Mouse (Mus musculus) heart, embryonic 13.5 days (tissue): ENCODE data around the gene 4921539E11Rik. TPM values are rescaled to one million over a fixed set of nuclear protein-coding genes. Genes with fewer than 3 reads are reported as not detected.

ENCODE experiments used
- ATAC-seq: fragments of 200-750 bp; cut with Nextera tagmentation; 2 replicates; pipeline ENCODE4 v1.8.0; 2017; ENCODE audit warnings: moderate TSS enrichment; ENCODE audit not compliant: insufficient number of reproducible peaks, low FRiP score, low TSS enrichment; ENCODE audit errors: extremely low read depth
- H3K27ac ChIP-seq: fragments of 300-500 bp; sonication (generic); replicated peaks from 2 replicates; pipeline ENCODE4 v1.5.1; 2015; ENCODE audit warnings: moderate library complexity, mild to moderate bottlenecking, inconsistent platforms
- H3K27me3 ChIP-seq: fragments of 300-500 bp; sonication (generic); replicated peaks from 2 replicates; pipeline ENCODE4 v1.6.1; 2015; ENCODE audit warnings: mild to moderate bottlenecking, inconsistent platforms
- H3K36me3 ChIP-seq: fragments of 300-500 bp; sonication (generic); 2 replicates; pipeline ENCODE4 v1.6.1; 2015; ENCODE audit warnings: mild to moderate bottlenecking, inconsistent platforms
- H3K4me1 ChIP-seq: fragments of 300-500 bp; sonication (generic); 2 replicates; pipeline ENCODE4 v1.6.1; 2015; ENCODE audit warnings: inconsistent platforms
- H3K4me2 ChIP-seq: fragments of 300-500 bp; sonication (generic); 2 replicates; pipeline ENCODE4 v1.6.1; 2015; ENCODE audit warnings: inconsistent platforms, mild to moderate bottlenecking, moderate library complexity
- H3K4me3 ChIP-seq: fragments of 300-500 bp; sonication (generic); 2 replicates; pipeline ENCODE4 v1.5.1; 2015; ENCODE audit warnings: moderate library complexity, mild to moderate bottlenecking, inconsistent platforms
- H3K9ac ChIP-seq: fragments of 300-500 bp; sonication (generic); 2 replicates; pipeline ENCODE4 v1.6.1; 2015; ENCODE audit warnings: inconsistent platforms, mild to moderate bottlenecking, moderate library complexity
- H3K9me3 ChIP-seq: fragments of 300-500 bp; sonication (generic); 2 replicates; pipeline ENCODE4 v1.6.1; 2016; ENCODE audit warnings: inconsistent platforms
- WGBS: fragments of 180-500 bp; shearing (Covaris S2); methylation state at CpG from one replicate; pipeline ENCODE4 v1.1.7; 2015; ENCODE audit warnings: mixed read lengths; 5-methylcytosine and 5-hydroxymethylcytosine counted together
- polyA plus RNA-seq: library from polyadenylated mRNA; unstranded; fragments of >200 nt; fragmentation: Nextera tagmentation; extraction: Ambion mirVana; gene quantifications from 2 replicates; pipeline ENCODE4 v1.2.1, GENCODE M21; 2015

The 4921539E11Rik gene
- polyA plus RNA-seq, 1 experiment from 2014 or later, result not detected

DNA sequence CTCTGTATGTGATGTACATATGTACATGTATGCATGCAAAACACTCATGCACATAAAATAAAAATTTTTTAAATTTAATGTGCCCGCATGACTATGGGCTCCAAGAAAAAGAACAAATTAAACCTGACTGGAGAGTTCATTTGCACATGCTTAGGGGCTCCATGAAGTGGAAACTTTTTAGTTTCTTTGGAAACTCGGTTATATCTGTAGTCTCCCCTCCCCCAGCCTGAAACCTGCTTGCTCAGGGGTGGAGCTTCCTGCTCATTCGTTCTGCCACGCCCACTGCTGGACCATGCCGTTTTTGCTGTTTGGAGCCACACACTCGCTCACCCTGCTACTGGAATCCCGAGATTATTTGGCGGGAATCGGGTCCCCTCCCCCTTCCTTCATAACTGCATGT is 67.8 kb downstream of the 4921539E11Rik start:
- no peak for ATAC-seq
- peak overlapping the region; percentile 42 for H3K4me2 ChIP-seq
- no peak overlapping the region for H3K9ac ChIP-seq

DNA sequence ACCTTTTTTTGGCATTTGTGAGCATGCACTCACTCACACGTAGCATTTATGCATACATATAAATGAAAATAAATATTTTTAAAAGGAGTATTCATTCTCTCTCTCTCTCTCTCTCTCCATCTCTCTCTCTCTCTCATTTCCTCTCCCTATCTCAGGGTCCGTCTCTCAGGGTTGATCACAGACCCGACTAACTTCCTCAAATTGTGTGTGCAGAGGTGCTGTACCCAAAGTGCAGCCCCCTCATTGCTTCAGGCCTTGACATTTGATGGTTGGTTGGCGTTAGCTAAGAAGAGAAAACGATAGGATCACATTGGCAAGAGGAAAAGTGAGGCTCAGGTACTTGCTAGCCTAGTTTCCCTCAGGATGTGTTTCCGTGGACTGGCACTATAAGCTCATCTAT is 68.9 kb downstream of the 4921539E11Rik start:
- Histone ChIP-seq H3K9me3 (no peaks in the 10 kb centered on the region), H3K4me3 (no peak overlapping the region), H3K4me1 (no peaks in the 10 kb centered on the region), H3K27me3 (no peaks in the 10 kb centered on the region), H3K4me2 (no peak overlapping the region), H3K36me3 (no peaks in the 10 kb centered on the region), H3K9ac (no peak overlapping the region), H3K27ac (no peak overlapping the region)
- 63% methylated on average over 6 of the region's 6 CpGs for WGBS
- no peak for ATAC-seq

More for the DNA sequence above, 67.8 kb downstream of the 4921539E11Rik start:
- 27% methylated on average over 9 of the region's 9 CpGs for WGBS
- Histone ChIP-seq H3K9me3 (no peaks in the 10 kb centered on the region), H3K4me1 (no peaks in the 10 kb centered on the region), H3K27me3 (no peaks in the 10 kb centered on the region), H3K4me3 (no peak overlapping the region), H3K36me3 (no peaks in the 10 kb centered on the region), H3K27ac (no peak overlapping the region)

DNA sequence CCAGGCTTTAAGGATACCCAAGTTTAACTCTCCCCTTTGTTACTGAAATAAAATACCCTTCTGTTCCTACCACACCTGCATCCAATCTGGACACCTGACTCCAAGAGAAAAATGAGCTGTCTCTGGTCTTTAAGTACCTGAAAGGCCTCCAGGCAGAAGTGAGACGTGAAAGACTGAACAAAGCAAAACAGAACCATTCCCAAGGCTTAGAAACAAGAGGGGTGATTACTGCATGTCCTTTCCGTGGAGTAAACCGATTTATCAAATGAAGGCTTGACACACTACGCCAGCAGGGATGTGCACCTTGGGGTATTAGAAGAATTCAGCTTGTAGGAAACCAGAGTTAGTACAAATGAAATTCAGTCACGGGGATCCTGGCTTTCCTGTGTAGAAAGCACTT is 71.7 kb downstream of the 4921539E11Rik start:
- no peak for ATAC-seq
- Histone ChIP-seq H3K9ac (no peak overlapping the region), H3K9me3 (no peaks in the 10 kb centered on the region), H3K4me3 (no peak overlapping the region), H3K36me3 (no peaks in the 10 kb centered on the region), H3K4me2 (no peak overlapping the region), H3K27ac (no peak overlapping the region), H3K4me1 (peaks cover 5% of the 10 kb centered on the region; the same call in 1 of the 2 replicates), H3K27me3 (no peaks in the 10 kb centered on the region)
- WGBS, result 75% methylated on average over 5 of the region's 5 CpGs

DNA sequence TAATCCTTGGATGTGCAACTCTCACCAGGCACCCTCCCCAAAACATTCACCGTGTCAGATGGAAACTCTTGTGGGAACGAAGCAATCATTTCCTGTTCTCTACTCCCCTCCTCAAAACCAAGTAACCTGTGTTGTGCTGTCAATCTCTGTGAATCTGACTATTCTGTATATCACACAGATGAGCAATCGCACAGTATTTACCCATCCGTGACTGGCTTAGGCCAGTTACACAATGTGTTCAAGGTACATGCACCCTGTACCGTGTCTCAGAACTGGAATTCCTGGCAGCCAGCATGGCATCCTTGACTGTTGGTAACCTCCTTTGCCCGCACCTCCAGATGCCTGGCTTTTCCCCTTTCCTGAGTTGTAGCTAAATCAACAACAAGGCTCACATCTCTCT is 74.6 kb downstream of the 4921539E11Rik start:
- Histone ChIP-seq H3K9me3 (no peaks in the 10 kb centered on the region), H3K27me3 (no peaks in the 10 kb centered on the region), H3K27ac (no peak overlapping the region), H3K4me3 (no peak overlapping the region), H3K9ac (no peak overlapping the region), H3K4me1 (peaks cover 21% of the 10 kb centered on the region), H3K4me2 (no peak overlapping the region), H3K36me3 (peaks cover 3% of the 10 kb centered on the region)
- ATAC-seq, result no peak
- 84% methylated on average over 6 of the region's 6 CpGs for WGBS

DNA sequence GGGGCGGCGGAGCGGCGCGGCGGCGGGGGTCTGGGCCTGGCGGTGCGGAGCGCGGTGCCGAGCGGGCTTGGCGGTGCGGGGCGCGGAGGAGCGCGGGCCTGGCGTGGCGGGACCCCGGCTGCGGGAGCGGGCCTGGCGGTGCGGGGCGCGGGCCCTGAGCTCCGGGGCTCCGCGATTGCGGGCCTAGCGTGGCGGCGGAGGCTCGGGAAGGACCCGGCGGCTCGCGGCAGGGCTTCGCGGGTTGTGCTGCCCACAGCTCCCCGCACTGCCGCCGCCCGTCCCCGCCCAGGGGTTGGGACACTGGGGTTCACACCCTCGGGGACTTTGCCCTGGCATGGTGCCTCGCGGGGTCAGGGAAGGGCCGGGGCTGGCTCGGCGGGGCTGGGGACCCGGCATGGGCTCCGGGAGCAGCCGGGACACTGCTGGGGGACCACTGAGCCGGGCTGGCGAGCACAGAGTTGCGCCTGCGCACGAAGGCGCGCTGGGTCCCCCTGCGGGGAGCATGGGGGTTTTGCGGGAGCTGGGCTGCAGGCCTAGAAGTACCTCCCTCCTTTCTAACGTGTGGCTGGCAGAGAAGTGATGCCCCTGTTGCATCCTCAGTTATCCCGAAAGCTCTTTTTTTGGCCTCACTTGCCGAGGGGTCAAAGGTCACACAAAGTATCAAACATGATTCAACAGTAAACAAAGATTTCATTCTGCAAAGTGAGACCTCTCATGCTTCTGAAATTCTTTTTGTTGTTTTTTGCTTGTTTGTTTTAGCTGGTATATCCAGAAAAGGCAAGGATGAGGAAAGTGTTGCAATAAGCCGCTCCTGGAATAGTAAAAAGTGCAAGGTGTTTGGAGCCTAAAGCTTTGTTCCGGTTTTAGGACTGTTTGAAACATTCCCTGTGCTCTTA is 75.5 kb downstream of the 4921539E11Rik start, which contains the start of gene Slc35d1:
Slc35d1 (minus strand) TSS at position 240 of the 896 bp plus-strand sequence.
- WGBS, result 3% methylated on average over 40 of the region's 70 CpGs
- Histone ChIP-seq H3K4me1 (peaks cover 21% of the 10 kb centered on the region), H3K4me2 (peak within 1 kb of the TSS; percentile 76), H3K36me3 (peaks cover 10% of the 10 kb centered on the region), H3K27me3 (no peaks in the 10 kb centered on the region), H3K9ac (peak within 1 kb of the TSS; percentile 96), H3K27ac (peak within 1 kb of the TSS; percentile 96), H3K9me3 (no peaks in the 10 kb centered on the region), H3K4me3 (peak within 1 kb of the TSS; percentile 95)
- ATAC-seq, result peak; percentile 64

DNA sequence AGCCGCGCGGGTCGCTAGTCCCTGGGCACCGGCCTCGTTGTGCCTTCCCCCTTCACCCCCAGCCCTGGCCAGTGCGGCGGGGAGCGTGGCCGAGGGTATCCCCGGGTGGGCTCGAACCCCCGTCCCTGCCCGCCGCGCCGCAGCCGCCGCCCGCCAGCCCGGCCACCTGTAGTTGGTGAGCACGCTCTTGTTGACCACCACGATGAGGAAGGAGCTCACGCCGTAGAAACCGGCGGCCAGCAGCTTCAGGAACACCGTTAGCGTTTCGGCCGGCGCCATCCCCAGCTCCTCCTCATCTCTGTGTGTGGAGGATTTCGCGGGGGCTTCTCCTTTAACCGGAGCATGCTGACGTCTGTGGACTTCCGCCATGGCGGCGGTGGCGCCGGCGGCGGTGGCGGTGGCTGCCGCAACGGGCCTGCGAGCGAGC is 76.2 kb downstream of the 4921539E11Rik start:
- peak overlapping the region; percentile 96 for H3K9ac ChIP-seq
- peak overlapping the region; percentile 95 for H3K4me3 ChIP-seq
- H3K27ac ChIP-seq, result peak overlapping the region; percentile 96
- H3K27me3 ChIP-seq, result no peaks in the 10 kb centered on the region
- under 1% methylated on average over 48 of the region's 48 CpGs for WGBS
- no peaks in the 10 kb centered on the region for H3K9me3 ChIP-seq
- H3K4me1 ChIP-seq, result peaks cover 21% of the 10 kb centered on the region
- H3K36me3 ChIP-seq, result peaks cover 16% of the 10 kb centered on the region
- peak; percentile 59; the same call in 1 of the 2 replicates for ATAC-seq
- H3K4me2 ChIP-seq, result peak overlapping the region; percentile 76

DNA sequence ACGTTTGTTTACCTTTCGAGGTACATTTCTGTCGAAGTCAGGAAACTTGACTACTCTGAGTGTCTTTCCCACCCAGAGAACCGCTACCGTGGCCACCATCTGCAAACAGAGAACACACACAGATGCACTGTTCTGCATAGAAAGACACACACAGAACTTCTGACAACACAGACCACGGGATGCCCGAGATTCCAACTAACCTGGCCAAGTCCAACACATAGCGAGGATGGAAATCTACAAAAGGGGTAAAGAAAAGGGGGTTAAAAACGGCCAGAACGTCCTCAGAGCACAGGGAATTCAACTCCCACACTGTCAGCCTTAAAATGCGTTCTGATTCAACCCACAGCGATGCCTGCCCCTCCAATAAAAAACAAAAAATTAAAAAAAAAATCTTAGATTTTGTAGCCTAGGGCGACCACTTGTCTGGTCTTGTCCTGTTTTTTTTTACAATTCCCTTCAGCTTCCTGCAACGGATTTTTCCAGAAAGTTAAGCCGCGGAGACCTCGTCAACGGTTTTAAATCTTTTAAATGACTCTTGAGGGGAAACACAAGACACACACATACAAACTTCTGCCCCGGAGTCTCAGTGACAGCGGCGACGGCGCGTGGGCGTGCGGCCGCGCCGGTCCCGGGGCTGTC is 76.7 kb downstream of the 4921539E11Rik start:
- Histone ChIP-seq H3K27me3 (no peaks in the 10 kb centered on the region), H3K9ac (peak overlapping the region; percentile 96), H3K27ac (peak overlapping the region; percentile 96), H3K4me1 (peaks cover 21% of the 10 kb centered on the region), H3K9me3 (no peaks in the 10 kb centered on the region), H3K4me2 (peak overlapping the region; percentile 76), H3K36me3 (peaks cover 22% of the 10 kb centered on the region), H3K4me3 (peak overlapping the region; percentile 95)
- no peak for ATAC-seq
- WGBS, result 4% methylated on average over 30 of the region's 30 CpGs

DNA sequence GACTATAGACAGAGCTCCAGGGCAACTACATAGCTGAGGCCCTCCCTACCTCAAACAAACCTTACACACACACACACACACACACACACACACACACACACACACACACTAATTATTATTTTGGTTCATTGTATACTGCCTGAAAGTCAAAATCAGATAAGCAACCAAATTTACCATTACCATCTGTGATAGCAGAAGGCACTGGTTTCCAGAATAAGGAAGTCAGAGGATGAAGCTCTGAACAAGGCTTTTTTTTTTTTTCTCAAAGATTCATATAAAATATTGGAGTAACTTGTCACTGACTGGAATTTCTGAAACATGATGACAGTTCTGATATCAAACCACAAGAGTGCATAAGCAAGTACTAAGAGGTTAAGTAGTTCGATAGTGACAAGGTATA is 82.1 kb downstream of the 4921539E11Rik start:
- Histone ChIP-seq H3K9ac (no peak overlapping the region), H3K4me3 (no peak overlapping the region), H3K9me3 (no peaks in the 10 kb centered on the region), H3K36me3 (peaks cover 65% of the 10 kb centered on the region), H3K4me2 (no peak overlapping the region), H3K4me1 (peaks cover 16% of the 10 kb centered on the region), H3K27me3 (no peaks in the 10 kb centered on the region), H3K27ac (no peak overlapping the region)
- ATAC-seq, result no peak
- WGBS, result 80% methylated on average over 1 of the region's 1 CpGs

DNA sequence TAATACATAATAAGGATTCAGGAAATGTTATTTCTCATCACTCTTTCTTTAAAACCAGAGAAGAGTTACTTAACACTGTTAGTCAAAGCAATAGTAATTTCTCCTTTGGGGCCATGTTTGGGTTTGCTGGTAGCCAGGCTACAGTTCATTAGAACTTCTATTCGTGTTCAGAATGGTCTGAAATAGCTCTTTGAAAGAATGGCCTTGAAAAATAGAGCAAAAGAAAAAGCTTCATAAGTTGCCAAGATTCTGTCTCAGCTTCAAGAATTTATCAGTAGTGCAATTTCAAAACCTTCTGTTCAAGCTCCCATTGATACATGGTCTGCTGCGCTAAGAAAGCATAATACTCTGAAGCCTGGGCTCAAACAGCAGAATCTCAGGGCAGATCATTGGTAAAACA is 87.0 kb downstream of the 4921539E11Rik start:
- no peak overlapping the region for H3K4me3 ChIP-seq
- peaks cover 67% of the 10 kb centered on the region for H3K36me3 ChIP-seq
- H3K4me1 ChIP-seq, result peaks cover 12% of the 10 kb centered on the region; the same call in 1 of the 2 replicates

DNA sequence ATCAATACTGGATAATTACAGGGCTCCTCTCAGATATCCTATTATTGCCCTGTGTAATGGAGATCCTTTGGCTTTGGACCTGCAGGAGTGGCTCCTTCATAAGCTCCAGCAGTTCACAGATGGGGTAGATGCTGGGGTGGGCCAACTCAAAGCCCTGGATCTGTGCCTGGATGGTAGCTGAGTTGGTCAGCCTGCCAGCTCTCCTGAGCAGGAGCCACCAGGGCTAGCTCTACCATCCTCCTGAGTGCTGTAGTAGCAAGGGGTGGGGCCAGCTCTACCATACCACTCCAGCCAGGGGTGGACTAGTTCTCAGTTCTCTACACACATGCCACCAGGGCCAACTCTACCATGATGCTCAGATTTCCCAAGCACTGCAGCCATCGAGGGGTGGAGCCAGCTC is 90.6 kb downstream of the 4921539E11Rik start:
- Histone ChIP-seq H3K27me3 (no peaks in the 10 kb centered on the region), H3K36me3 (peaks cover 59% of the 10 kb centered on the region), H3K27ac (no peak overlapping the region), H3K4me1 (peaks cover 12% of the 10 kb centered on the region; the same call in 1 of the 2 replicates), H3K4me3 (no peak overlapping the region), H3K4me2 (no peak overlapping the region), H3K9me3 (no peaks in the 10 kb centered on the region), H3K9ac (no peak overlapping the region)
- WGBS, result 83% methylated on average over 1 of the region's 1 CpGs
- no peak for ATAC-seq

More for the DNA sequence above, 87.0 kb downstream of the 4921539E11Rik start:
- Histone ChIP-seq H3K9ac (no peak overlapping the region), H3K27ac (no peak overlapping the region), H3K4me2 (no peak overlapping the region), H3K27me3 (no peaks in the 10 kb centered on the region), H3K9me3 (no peaks in the 10 kb centered on the region)
- 70% methylated on average over 2 of the region's 2 CpGs for WGBS
- ATAC-seq, result no peak

DNA sequence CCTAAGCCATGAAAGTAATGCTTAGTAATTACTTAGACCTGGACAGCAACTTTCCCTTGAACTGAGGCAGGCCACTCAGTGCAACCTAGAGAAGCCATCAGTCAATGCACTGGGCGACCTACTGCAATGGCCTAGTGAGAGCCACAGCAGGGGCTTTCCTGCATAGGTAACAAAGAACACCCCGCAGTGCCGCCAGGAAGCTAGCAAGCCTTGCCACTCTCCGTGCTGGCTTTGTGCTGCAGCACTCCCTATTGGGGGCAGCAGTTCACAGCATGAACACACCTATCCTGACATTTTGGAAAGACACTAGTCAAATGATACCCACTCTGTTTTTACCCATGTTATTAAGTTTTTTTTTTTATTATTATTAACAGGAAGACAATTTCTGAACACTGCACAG is 91.6 kb downstream of the 4921539E11Rik start:
- H3K4me1 ChIP-seq, result peaks cover 9% of the 10 kb centered on the region; the same call in 1 of the 2 replicates
- H3K9ac ChIP-seq, result no peak overlapping the region
- H3K36me3 ChIP-seq, result peaks cover 53% of the 10 kb centered on the region
- H3K4me2 ChIP-seq, result no peak overlapping the region
- no peaks in the 10 kb centered on the region for H3K27me3 ChIP-seq
- no peaks in the 10 kb centered on the region for H3K9me3 ChIP-seq
- WGBS, result 55% methylated on average over 4 of the region's 4 CpGs
- no peak for ATAC-seq
- no peak overlapping the region for H3K27ac ChIP-seq
- H3K4me3 ChIP-seq, result no peak overlapping the region
